Mouse (Mus musculus): ENCODE data around the gene Tjp2. TPM values are rescaled to one million over a fixed set of nuclear protein-coding genes. Genes with fewer than 3 reads are reported as not detected.
A peak's percentile ranks its signal among the peaks of the same experiment; 100 is the strongest.

Tjp2 gene
- total and polyA plus RNA-seq, 3 experiments, result 9.0 to 17.8 (median 13.7) TPM

GRCm38 (mm10) chr19:24173020-24173419 lies 51.8 kb downstream of the Tjp2 start:
- no peaks in the 10 kb centered on the region for H3K9me3 ChIP-seq (replicated peaks; ENCODE audit: low read length)
- H3K4me3 ChIP-seq (replicated peaks in 1 of 3; ENCODE audit: low read depth in 2 of 3, low read length in 2 of 3, poor library complexity in 1 of 3), result peak overlapping the region in 1 of 3 experiments; percentile 61
- DNase-seq (ENCODE audit: extremely low read depth), result no peak
- H3K9ac ChIP-seq (ENCODE audit: insufficient read depth, low read depth), result no peak overlapping the region
- TF ChIP-seq ETS1 (conservative IDR thresholded peaks at IDR 0.05; ENCODE audit: low read depth, low read length) (no peak), PAX5 (IDR thresholded peaks at IDR 0.05; ENCODE audit: low read length) (no peak), POLR2A (IDR thresholded peaks at IDR 0.05; ENCODE audit: low read depth, low read length) (no peak), IRF4 (IDR thresholded peaks at IDR 0.05; ENCODE audit: low read depth, low read length) (no peak)
- H3K36me3 ChIP-seq (replicated peaks in 1 of 2; ENCODE audit: control insufficient read depth in 1 of 2, insufficient read depth in 1 of 2, low read length in 1 of 2), result no peaks in the 10 kb centered on the region
- H3K27ac ChIP-seq (ENCODE audit: insufficient read depth, low read depth), result no peak overlapping the region
- no peaks in the 10 kb centered on the region for H3K79me2 ChIP-seq (replicated peaks; ENCODE audit: control insufficient read depth, extremely low read depth, insufficient read depth, poor library complexity, severe bottlenecking)
- peaks cover 13 to 26% of the 10 kb centered on the region in 2 experiments for H3K4me1 ChIP-seq (ENCODE audit: control insufficient read depth in 1 of 2, insufficient read depth in 2 of 2)
- dilution Hi-C loops (cut with MboI; ENCODE audit: extremely low pct_ligation_motif_present, extremely low pct_unique_long_range_greater_than_20kb, low sequenced_read_pairs), result no loop called here
- in situ Hi-C loops (cut with MboI; ENCODE audit: low pct_ligation_motif_present, low pct_unique_long_range_greater_than_20kb, low sequenced_read_pairs), result no loop called here
- H3K4me2 ChIP-seq (ENCODE audit: insufficient read depth, low read depth, poor library complexity, severe bottlenecking), result no peak overlapping the region; the same call in 1 of the 2 replicates
- peaks cover 17% of the 10 kb centered on the region for H3K27me3 ChIP-seq (replicated peaks)

- Histone ChIP-seq H3K4me3 (replicated peaks in 1 of 3; ENCODE audit: low read depth in 2 of 3, low read length in 2 of 3, poor library complexity in 1 of 3) (no peak overlapping the region), H3K9ac (ENCODE audit: insufficient read depth, low read depth) (no peak overlapping the region), H3K27ac (ENCODE audit: insufficient read depth, low read depth) (no peak overlapping the region), H3K36me3 (replicated peaks in 1 of 2; ENCODE audit: control insufficient read depth in 1 of 2, insufficient read depth in 1 of 2, low read length in 1 of 2) (no peaks in the 10 kb centered on the region), H3K79me2 (replicated peaks; ENCODE audit: control insufficient read depth, extremely low read depth, insufficient read depth, poor library complexity, severe bottlenecking) (0 out of 2 replicates have a peak, but pooled peaks cover 2% of the 10 kb centered on the region), H3K4me2 (ENCODE audit: insufficient read depth, low read depth, poor library complexity, severe bottlenecking) (no peak overlapping the region), H3K4me1 (ENCODE audit: control insufficient read depth in 1 of 2, insufficient read depth in 2 of 2) (peaks cover 7 to 39% of the 10 kb centered on the region in 2 experiments; a peak in 3 of 4 replicates), H3K9me3 (replicated peaks; ENCODE audit: low read length) (no peaks in the 10 kb centered on the region), H3K27me3 (replicated peaks) (peaks cover 9% of the 10 kb centered on the region)
- TF ChIP-seq EP300 (IDR thresholded peaks at IDR 0.05; ENCODE audit: low read length) (no peak), MYC (IDR thresholded peaks at IDR 0.05; ENCODE audit: low read depth, low read length) (no peak), CHD2 (IDR thresholded peaks at IDR 0.05; ENCODE audit: low read length) (no peak), TBP (conservative IDR thresholded peaks at IDR 0.05; ENCODE audit: low read depth, low read length) (no peak), MXI1 (IDR thresholded peaks at IDR 0.05; ENCODE audit: low read depth, low read length) (no peak), CHD1 (IDR thresholded peaks at IDR 0.05; ENCODE audit: low read depth, low read length) (no peak), E2F4 (IDR thresholded peaks at IDR 0.05; ENCODE audit: insufficient replicate concordance, low read depth, low read length) (no peak), USF1 (IDR thresholded peaks at IDR 0.05; ENCODE audit: low read depth, low read length) (no peak), JUND (conservative IDR thresholded peaks at IDR 0.05; ENCODE audit: low read depth, low read length) (no peak), MAZ (IDR thresholded peaks at IDR 0.05; ENCODE audit: low read depth, low read length) (no peak), TCF12 (IDR thresholded peaks at IDR 0.05; ENCODE audit: low read depth, low read length) (no peak), CTCF (conservative IDR thresholded peaks at IDR 0.05 in 1 of 2, IDR thresholded peaks at IDR 0.05 in 1 of 2; ENCODE audit: low read depth in 2 of 2, low read length in 2 of 2) (no peak), MAFK (IDR thresholded peaks at IDR 0.05; ENCODE audit: insufficient replicate concordance, low read length) (no peak), JUN (IDR thresholded peaks at IDR 0.05; ENCODE audit: insufficient read depth, low read depth, low read length) (no peak), ETS1 (conservative IDR thresholded peaks at IDR 0.05; ENCODE audit: low read depth, low read length) (no peak), UBTF (IDR thresholded peaks at IDR 0.05; ENCODE audit: low read depth, low read length) (no peak)
- dilution Hi-C loops (cut with MboI; ENCODE audit: extremely low pct_ligation_motif_present, extremely low pct_unique_long_range_greater_than_20kb, low sequenced_read_pairs) (no loop called here), in situ Hi-C loops (cut with MboI; ENCODE audit: low pct_ligation_motif_present, low pct_unique_long_range_greater_than_20kb, low sequenced_read_pairs) (no loop called here)
- no peak for DNase-seq (ENCODE audit: extremely low read depth)
Measured at GRCm38 (mm10) chr19:24168531-24168930, 56.3 kb downstream of the Tjp2 start.
